12 mouse cellular contexts compared by ENCODE assay signal in genomic region chr2:33475961-33476360, GRCm38 (mm10). TPM values are rescaled to one million over a fixed set of nuclear protein-coding genes. Genes with fewer than 3 reads are reported as not detected.
A peak's percentile ranks its signal among the peaks of the same experiment; 100 is the strongest.
DNase-seq lines count a peak whose midpoint lies in the region; ATAC-seq and TF ChIP-seq lines count a peak whose summit lies in the region.
"Had no signal": no experiment of that assay in that cellular context is flagged by ENCODE, and none has a peak within 500 bp of the region (broad histone marks: within the 10 kb centered on the region; RNA-seq: fewer than 3 reads in every experiment).

No protein-coding gene starts in this region.

- H3K9me3 ChIP-seq in lung, embryonic 14.5 days (ENCODE audit: low read depth, low read length) = no peaks in the 10 kb centered on the region
- H3K9me3 ChIP-seq: hindbrain, embryonic 15.5 days had no signal

- intact Hi-C loops in left cerebral cortex, postnatal 10 days (cut with DNase I) = no loop called here

- H3K27me3 ChIP-seq in lung, embryonic 14.5 days (ENCODE audit: insufficient read depth, low read length) = no peaks in the 10 kb centered on the region

- H3K4me3 ChIP-seq in lung, embryonic 14.5 days (ENCODE audit: low read depth, low read length) = no peak overlapping the region
- H3K4me3 ChIP-seq: heart, embryonic 10.5 days; hindbrain, embryonic 15.5 days had no signal

- TF ChIP-seq CTCF in lung, embryonic 14.5 days (IDR thresholded peaks at IDR 0.05; ENCODE audit: low read depth) = no peak

- H3K36me3 ChIP-seq in lung, embryonic 14.5 days (ENCODE audit: insufficient read depth) = no peaks in the 10 kb centered on the region
- H3K36me3 ChIP-seq: heart, embryonic 10.5 days; hindbrain, embryonic 15.5 days had no signal

- H3K9ac ChIP-seq in lung, embryonic 14.5 days = no peak overlapping the region
- H3K9ac ChIP-seq: hindbrain, embryonic 15.5 days had no signal

- H3K4me1 ChIP-seq in lung, embryonic 14.5 days (ENCODE audit: insufficient read depth) = no peaks in the 10 kb centered on the region
- H3K4me1 ChIP-seq: heart, embryonic 10.5 days; hindbrain, embryonic 15.5 days had no signal

- H3K4me2 ChIP-seq in lung, embryonic 14.5 days = no peak overlapping the region
- H3K4me2 ChIP-seq: hindbrain, embryonic 15.5 days had no signal

- H3K27ac ChIP-seq in lung, embryonic 14.5 days (ENCODE audit: low read depth) = no peak overlapping the region
- H3K27ac ChIP-seq: heart, embryonic 10.5 days; hindbrain, embryonic 15.5 days had no signal

- no peak for ATAC-seq in lung, embryonic 14.5 days (ENCODE audit: insufficient read depth)
- ATAC-seq: activated CD4-positive, CD25-positive, alpha-beta regulatory T cell, adult 4 months; forebrain, embryonic 16.5 days had no signal

- DNase-seq in lung, embryonic 14.5 days = peak; percentile 78
- no peak for DNase-seq in lung, postnatal 36 days
- peak; percentile 51 for DNase-seq in embryo, embryonic 10.5 days (ENCODE audit: low spot score)
- peak; percentile 72 to 88 for DNase-seq in left cerebral cortex, postnatal 10 days (ENCODE audit: extremely low spot score in 1 of 2, low spot score in 2 of 2)
- peak; percentile 64 to 69 for DNase-seq in right cerebral cortex, postnatal 36 days (ENCODE audit: low spot score in 2 of 2)
- DNase-seq in thymus, postnatal 36 days = no peak
- no peak for DNase-seq in testis, postnatal 10 days (ENCODE audit: low spot score)
- DNase-seq: kidney, postnatal 36 days had no signal

RNA-seq across cellular contexts. Expression of gene Zbtb43, which starts 7.6 kb away (rescaled TPM):
- polyA plus RNA-seq in lung, embryonic 14.5 days (2014; fragmentation: Nextera tagmentation; extraction: Ambion mirVana) = 16.4 and 17.2 TPM in 2 replicates
- total RNA-seq in left cerebral cortex, postnatal 10 days (2021) = 10 to 100 TPM; 27.5 to 32.6 TPM

RNA-seq across cellular contexts. Expression of gene Zbtb34, which starts 44.8 kb away (rescaled TPM):
- 9.6 and 10.8 TPM in 2 replicates for polyA plus RNA-seq in lung, embryonic 14.5 days (2014; fragmentation: Nextera tagmentation; extraction: Ambion mirVana)
- 10 to 100 TPM; 41.6 to 43.2 TPM for total RNA-seq in left cerebral cortex, postnatal 10 days (2021)

Comparison
In these comparisons a context has a peak if more than half of its experiments do, and no peak if none do; other contexts are left out.
1. DNase-seq: peak in lung, embryonic 14.5 days (single experiment), embryo, embryonic 10.5 days (single experiment), left cerebral cortex, postnatal 10 days (2 of 2) and right cerebral cortex, postnatal 36 days (2 of 2); none in lung, postnatal 36 days (single experiment), thymus, postnatal 36 days (0 of 2) and testis, postnatal 10 days (single experiment).